Mouse (Mus musculus) liver, postnatal 0 days (tissue): ENCODE measurements at regions not wholly inside any gene's neighbourhood (a gene's known extent, or its start where the extent isn't known, plus 50 kb on each side); places are given as distances from the start of the nearest gene placed in this dataset.

Source experiments
- ATAC-seq: fragments of 200-750 bp; cut with Nextera tagmentation; 2 replicates; pipeline ENCODE4 v1.8.0; 2017; ENCODE audit warnings: mild to moderate bottlenecking, moderate library complexity
- DNase-seq: peaks from one replicate; pipeline ENCODE4 v3.0.0-alpha.2; 2016
- H3K27ac ChIP-seq: fragments of 300-500 bp; sonication (generic); 2 replicates; pipeline ENCODE4 v1.5.1; 2014; ENCODE audit warnings: antibody characterized with exemption, moderate library complexity, mild to moderate bottlenecking, low read depth
- H3K27me3 ChIP-seq: fragments of 300-500 bp; sonication (generic); 2 replicates; pipeline ENCODE4 v1.6.1; 2014; ENCODE audit warnings: low read length, control low read depth, mixed read lengths; ENCODE audit not compliant: insufficient read depth
- H3K36me3 ChIP-seq: fragments of 300-500 bp; sonication (generic); replicated peaks from 2 replicates; pipeline ENCODE4 v1.6.1; 2014; ENCODE audit warnings: mild to moderate bottlenecking, control low read depth, low read length, moderate library complexity, mixed read lengths; ENCODE audit not compliant: insufficient read depth
- H3K4me1 ChIP-seq: fragments of 300-500 bp; sonication (generic); 2 replicates; pipeline ENCODE4 v1.6.1; 2014; ENCODE audit warnings: antibody characterized with exemption, mild to moderate bottlenecking, control low read depth; ENCODE audit not compliant: insufficient read depth
- H3K4me2 ChIP-seq: fragments of 300-500 bp; sonication (generic); 2 replicates; pipeline ENCODE4 v1.6.1; 2014; ENCODE audit warnings: low read depth, mild to moderate bottlenecking, low read length, moderate library complexity, mixed read lengths
- H3K4me3 ChIP-seq: fragments of 300-500 bp; sonication (generic); 2 replicates; pipeline ENCODE4 v1.5.1; 2014; ENCODE audit warnings: low read depth, low read length
- H3K9ac ChIP-seq: fragments of 300-500 bp; sonication (generic); replicated peaks from 2 replicates; pipeline ENCODE4 v1.6.1; 2014; ENCODE audit warnings: mild to moderate bottlenecking, moderate library complexity
- H3K9me3 ChIP-seq: fragments of 300-500 bp; sonication (generic); 2 replicates; pipeline ENCODE4 v1.6.1; 2016; ENCODE audit warnings: mild to moderate bottlenecking, control low read depth, low read length, mixed read lengths
- CTCF ChIP-seq: sonication (generic); IDR thresholded peaks from 2 replicates; pipeline ENCODE4 v1.5.1; 2016; ENCODE audit warnings: antibody characterized with exemption, low read depth
- EP300 ChIP-seq: IDR thresholded peaks from 2 replicates; pipeline ENCODE4 v1.6.1; 2016; ENCODE audit warnings: antibody characterized with exemption, low read depth, mild to moderate bottlenecking
- whole genome bisulfite sequencing: fragments of 180-500 bp; shearing (Covaris S2); extraction: QIAGEN DNeasy Blood & Tissue Kit; methylation state at CpG from one replicate; pipeline ENCODE4 v1.1.7; 2014; ENCODE audit not compliant: insufficient replicate concordance; 5-methylcytosine and 5-hydroxymethylcytosine counted together

DNA sequence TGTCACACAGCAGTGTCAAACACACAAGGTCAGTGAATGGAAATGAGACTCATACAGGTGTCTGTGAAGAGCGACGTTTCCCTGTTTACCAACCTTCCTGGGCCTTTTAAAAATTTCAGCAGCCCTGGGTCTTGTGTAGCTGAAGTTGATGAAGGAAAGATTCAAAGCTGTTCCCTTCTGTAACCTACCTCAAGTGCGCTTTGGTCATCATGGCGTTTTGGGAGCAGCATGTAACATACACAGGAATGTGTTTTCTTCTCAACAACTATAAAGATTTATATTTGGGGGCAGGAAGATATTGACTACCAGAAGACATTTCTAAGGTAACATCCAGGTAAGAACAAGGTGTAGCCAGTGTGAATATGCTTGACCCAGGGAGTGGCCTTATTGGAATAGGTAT lies 466.9 kb upstream of the Cdh4 start:
- Histone ChIP-seq H3K36me3 (no peaks in the 10 kb centered on the region), H3K9me3 (no peaks in the 10 kb centered on the region), H3K4me2 (no peak overlapping the region), H3K9ac (no peak overlapping the region), H3K27ac (no peak overlapping the region), H3K4me1 (no peaks in the 10 kb centered on the region), H3K4me3 (no peak overlapping the region), H3K27me3 (no peaks in the 10 kb centered on the region)
- 81% methylated on average over 4 of the region's 4 CpGs for WGBS
- DNase-seq, result no peak
- TF ChIP-seq CTCF (no peak), EP300 (no peak)
- no peak for ATAC-seq

- TF ChIP-seq EP300, result no peak
- no peak for TF ChIP-seq CTCF
- H3K4me2 ChIP-seq, result no peak overlapping the region
- no peak overlapping the region for H3K27ac ChIP-seq
- WGBS, result 78% methylated on average over 6 of the region's 6 CpGs
- no peaks in the 10 kb centered on the region for H3K4me1 ChIP-seq
- ATAC-seq, result no peak
- no peak for DNase-seq
- H3K4me3 ChIP-seq, result no peak overlapping the region
- H3K27me3 ChIP-seq, result no peaks in the 10 kb centered on the region
- no peak overlapping the region for H3K9ac ChIP-seq
- H3K9me3 ChIP-seq, result no peaks in the 10 kb centered on the region
- H3K36me3 ChIP-seq, result no peaks in the 10 kb centered on the region
Observed at GRCm38 (mm10) chr2:178976046-178976445, 466.2 kb upstream of the Cdh4 start.

DNA sequence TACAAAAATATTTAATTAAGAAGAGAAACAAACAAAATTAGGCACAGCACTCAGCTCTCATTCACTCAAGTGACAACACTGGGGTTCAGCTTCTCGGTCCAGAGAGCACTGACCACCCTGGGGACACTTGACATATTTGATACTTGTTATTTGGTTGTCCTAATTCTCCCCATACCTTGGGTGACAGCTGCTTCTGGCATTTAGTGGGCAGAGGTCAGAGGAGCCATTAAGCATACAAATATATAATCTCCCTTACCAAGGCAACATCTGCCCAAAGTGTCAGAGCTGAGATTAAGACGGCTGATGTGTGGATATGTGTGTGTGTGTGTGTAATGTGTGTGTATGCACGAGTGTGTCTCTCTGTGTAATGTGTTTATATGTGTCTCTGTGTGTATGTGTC lies 465.7 kb upstream of the Cdh4 start:
- 78% methylated on average over 3 of the region's 3 CpGs for WGBS
- H3K4me2 ChIP-seq, result no peak overlapping the region
- no peak overlapping the region for H3K27ac ChIP-seq
- no peaks in the 10 kb centered on the region for H3K9me3 ChIP-seq
- no peaks in the 10 kb centered on the region for H3K27me3 ChIP-seq
- H3K4me3 ChIP-seq, result no peak overlapping the region
- TF ChIP-seq CTCF (no peak), EP300 (no peak)
- H3K4me1 ChIP-seq, result no peaks in the 10 kb centered on the region
- no peak for ATAC-seq
- H3K36me3 ChIP-seq, result no peaks in the 10 kb centered on the region
- DNase-seq, result no peak
- H3K9ac ChIP-seq, result no peak overlapping the region

GRCm38 (mm10) chr2:178979451-178979850 lies 462.8 kb upstream of the Cdh4 start:
- TF ChIP-seq CTCF, result no peak
- no peak for TF ChIP-seq EP300
- Histone ChIP-seq H3K4me1 (no peaks in the 10 kb centered on the region), H3K27ac (no peak overlapping the region), H3K36me3 (no peaks in the 10 kb centered on the region), H3K27me3 (no peaks in the 10 kb centered on the region), H3K4me2 (no peak overlapping the region), H3K4me3 (no peak overlapping the region), H3K9ac (no peak overlapping the region), H3K9me3 (no peaks in the 10 kb centered on the region)
- ATAC-seq, result no peak
- 90% methylated on average over 9 of the region's 9 CpGs for WGBS
- DNase-seq, result no peak

GRCm38 (mm10) chr2:178981736-178982502 lies 460.3 kb upstream of the Cdh4 start:
- no peak for TF ChIP-seq CTCF
- TF ChIP-seq EP300, result no peak
- WGBS, result 36% methylated on average over 7 of the region's 7 CpGs

DNA sequence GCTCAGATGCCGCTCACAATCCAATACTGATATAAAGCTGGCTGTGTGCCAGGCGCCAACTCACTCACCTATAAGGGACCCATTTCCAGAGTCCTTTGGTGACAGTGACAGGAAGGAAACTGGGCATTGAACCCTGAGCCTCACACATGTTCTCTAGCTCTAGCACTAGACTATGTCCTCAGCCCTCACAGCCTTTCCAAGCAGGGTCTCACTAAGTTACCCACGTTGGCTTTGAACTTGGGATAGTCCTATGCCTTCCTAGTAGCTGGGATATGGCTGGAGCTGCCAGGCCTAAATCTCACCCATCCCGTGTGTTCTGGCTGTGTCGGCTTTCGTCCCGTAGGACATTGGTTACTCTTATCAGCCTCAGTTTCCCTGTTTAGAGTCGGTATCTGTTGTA lies 458.4 kb upstream of the Cdh4 start:
- no peak for DNase-seq
- TF ChIP-seq CTCF, result no peak
- no peak for TF ChIP-seq EP300
- Histone ChIP-seq H3K4me3 (no peak overlapping the region), H3K9ac (no peak overlapping the region), H3K27me3 (no peaks in the 10 kb centered on the region), H3K4me1 (no peaks in the 10 kb centered on the region), H3K27ac (no peak overlapping the region), H3K9me3 (no peaks in the 10 kb centered on the region), H3K4me2 (no peak overlapping the region), H3K36me3 (no peaks in the 10 kb centered on the region)
- ATAC-seq, result no peak
- 75% methylated on average over 8 of the region's 8 CpGs for WGBS

More at GRCm38 (mm10) chr2:178981736-178982502, 460.3 kb upstream of the Cdh4 start:
- H3K9ac ChIP-seq, result no peak overlapping the region
- DNase-seq (no peak), ATAC-seq (no peak)
- no peaks in the 10 kb centered on the region for H3K36me3 ChIP-seq
- no peak overlapping the region for H3K4me3 ChIP-seq
- no peaks in the 10 kb centered on the region for H3K4me1 ChIP-seq
- no peaks in the 10 kb centered on the region for H3K27me3 ChIP-seq
- H3K9me3 ChIP-seq, result no peaks in the 10 kb centered on the region
- H3K27ac ChIP-seq, result no peak overlapping the region
- no peak overlapping the region for H3K4me2 ChIP-seq

DNA sequence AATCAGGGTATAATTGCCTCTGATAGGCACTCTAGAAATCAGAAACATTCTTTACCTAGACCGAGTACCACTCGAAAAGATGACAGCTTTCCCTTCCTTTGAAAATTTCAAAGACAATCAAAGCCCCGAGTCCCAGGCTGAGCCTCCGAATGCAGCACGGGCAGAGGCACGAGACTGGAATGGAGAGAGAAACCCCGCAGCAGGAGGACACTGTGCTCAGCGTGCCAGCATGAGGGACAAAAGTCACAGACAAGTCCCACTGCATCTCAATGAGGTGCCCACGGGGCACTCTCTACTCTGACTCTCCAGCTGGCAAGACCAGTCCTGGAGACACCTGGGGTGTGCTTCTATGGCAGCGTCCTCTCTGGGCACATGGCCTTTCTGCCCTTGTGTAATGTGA lies 454.3 kb upstream of the Cdh4 start:
- Histone ChIP-seq H3K4me3 (no peak overlapping the region), H3K27me3 (no peaks in the 10 kb centered on the region), H3K27ac (no peak overlapping the region), H3K9me3 (no peaks in the 10 kb centered on the region), H3K4me1 (no peaks in the 10 kb centered on the region), H3K4me2 (no peak overlapping the region), H3K36me3 (no peaks in the 10 kb centered on the region), H3K9ac (no peak overlapping the region)
- no peak for ATAC-seq
- TF ChIP-seq CTCF (no peak), EP300 (no peak)
- DNase-seq, result no peak
- WGBS, result 70% methylated on average over 10 of the region's 10 CpGs
